In the genomic region with DNA sequence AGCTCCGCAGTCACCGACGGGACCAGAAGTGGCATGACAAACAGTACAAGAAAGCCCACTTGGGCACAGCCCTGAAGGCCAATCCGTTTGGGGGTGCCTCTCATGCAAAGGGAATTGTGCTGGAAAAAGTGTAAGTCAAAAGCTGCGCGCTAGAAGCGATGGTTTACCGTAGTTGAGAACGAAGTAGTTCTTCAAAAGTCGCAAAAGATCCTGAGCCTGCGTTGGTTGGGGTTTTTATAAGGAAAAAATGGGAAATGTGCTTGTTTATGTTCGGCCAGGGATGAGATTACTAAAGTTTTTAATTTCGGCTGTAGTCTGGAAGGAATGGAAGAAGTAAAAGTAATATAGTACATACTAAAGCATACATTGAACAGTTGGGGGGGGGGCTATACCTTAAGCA, we compare ENCODE assay signal across 10 mouse cellular contexts. TPM values are rescaled to one million over a fixed set of nuclear protein-coding genes. Genes with fewer than 3 reads are reported as not detected.
A peak's percentile ranks its signal among the peaks of the same experiment; 100 is the strongest.
DNase-seq lines count a peak whose midpoint lies in the region; ATAC-seq and TF ChIP-seq lines count a peak whose summit lies in the region.
"Not testable (repeated sequence)": the region's sequence is repeated elsewhere in the genome, so short reads cannot be mapped to it uniquely, and the experiment has no call there.
"Had no signal": no experiment of that assay in that cellular context is flagged by ENCODE, and none has a peak within 500 bp of the region (broad histone marks: within the 10 kb centered on the region; RNA-seq: fewer than 3 reads in every experiment).

No protein-coding gene starts in this region.

- H3K27ac ChIP-seq in embryonic facial prominence, embryonic 15.5 days (replicated peaks), result peak overlapping the region; percentile 88
- peak overlapping the region; percentile 80 for H3K27ac ChIP-seq in heart, embryonic 11.5 days (ENCODE audit: low read depth, low read length)
- H3K27ac ChIP-seq in hindbrain, postnatal 0 days, result 0 out of 2 replicates have a peak overlapping the region, but pooled peaks have one; percentile 83
- peak overlapping the region; percentile 47; the same call in 1 of the 2 replicates for H3K27ac ChIP-seq in limb, embryonic 11.5 days (replicated peaks; ENCODE audit: low read depth, low read length)
- peak overlapping the region; percentile 85 for H3K27ac ChIP-seq in lung, embryonic 14.5 days (ENCODE audit: low read depth)
- H3K27ac ChIP-seq in stomach, postnatal 0 days (replicated peaks), result peak overlapping the region; percentile 89

- H3ac ChIP-seq in myocyte (ENCODE audit: control insufficient read depth, insufficient read length), result peak overlapping the region; percentile 91

- not testable (repeated sequence) for ATAC-seq in embryonic facial prominence, embryonic 15.5 days (ENCODE audit: insufficient number of reproducible peaks, low FRiP score, low TSS enrichment, low read depth); heart, embryonic 11.5 days (replicated peaks; ENCODE audit: insufficient number of reproducible peaks, low FRiP score, low TSS enrichment); hindbrain, postnatal 0 days; limb, embryonic 11.5 days (ENCODE audit: insufficient number of reproducible peaks, low FRiP score, low TSS enrichment, low read depth); lung, embryonic 14.5 days (ENCODE audit: insufficient read depth); stomach, postnatal 0 days (ENCODE audit: low FRiP score, low TSS enrichment)

- H3K27me3 ChIP-seq in embryonic facial prominence, embryonic 15.5 days; heart, embryonic 11.5 days (ENCODE audit: control insufficient read depth, insufficient read depth, low read length); hindbrain, postnatal 0 days (ENCODE audit: insufficient read depth, low read length); limb, embryonic 11.5 days (ENCODE audit: control insufficient read depth, insufficient read depth, low read length); lung, embryonic 14.5 days (ENCODE audit: insufficient read depth, low read length); myocyte (ENCODE audit: control insufficient read depth, insufficient read depth, insufficient read length); stomach, postnatal 0 days (ENCODE audit: control insufficient read depth, insufficient read depth, low read length): not testable (repeated sequence)

- not testable (repeated sequence) for H3K4me1 ChIP-seq in embryonic facial prominence, embryonic 15.5 days; heart, embryonic 11.5 days (ENCODE audit: control insufficient read depth, insufficient read depth, low read length); hindbrain, postnatal 0 days (ENCODE audit: insufficient read depth, low read length); limb, embryonic 11.5 days (ENCODE audit: control insufficient read depth, insufficient read depth, low read length); lung, embryonic 14.5 days (ENCODE audit: insufficient read depth); stomach, postnatal 0 days (replicated peaks; ENCODE audit: control insufficient read depth, insufficient read depth)

- not testable (repeated sequence) for H3K9me3 ChIP-seq in embryonic facial prominence, embryonic 15.5 days (replicated peaks); heart, embryonic 11.5 days (replicated peaks; ENCODE audit: control insufficient read depth, low read length); hindbrain, postnatal 0 days (ENCODE audit: low read length); limb, embryonic 11.5 days (ENCODE audit: control insufficient read depth, low read length); lung, embryonic 14.5 days (ENCODE audit: low read depth, low read length); stomach, postnatal 0 days (ENCODE audit: control insufficient read depth, low read length)

- peaks cover 12% of the 10 kb centered on the region for H3K79me2 ChIP-seq in myocyte (ENCODE audit: control insufficient read depth, insufficient read depth)

- TF ChIP-seq CTCF in hindbrain, postnatal 0 days (IDR thresholded peaks at IDR 0.05; ENCODE audit: low read depth); lung, embryonic 14.5 days (IDR thresholded peaks at IDR 0.05; ENCODE audit: low read depth); stomach, postnatal 0 days (IDR thresholded peaks at IDR 0.05; ENCODE audit: low read depth): not testable (repeated sequence)

- not testable (repeated sequence) for TF ChIP-seq POLR2A in myocyte (IDR thresholded peaks at IDR 0.05; ENCODE audit: insufficient read length, low read depth)

- peaks cover 33% of the 10 kb centered on the region for H3K36me3 ChIP-seq in embryonic facial prominence, embryonic 15.5 days
- H3K36me3 ChIP-seq in heart, embryonic 11.5 days (ENCODE audit: control insufficient read depth, insufficient read depth, low read length), result peaks cover 12% of the 10 kb centered on the region
- peaks cover 18% of the 10 kb centered on the region for H3K36me3 ChIP-seq in hindbrain, postnatal 0 days (ENCODE audit: insufficient read depth, low read length)
- peaks cover 14% of the 10 kb centered on the region for H3K36me3 ChIP-seq in limb, embryonic 11.5 days (ENCODE audit: control insufficient read depth, insufficient read depth, low read length)
- peaks cover 35% of the 10 kb centered on the region for H3K36me3 ChIP-seq in lung, embryonic 14.5 days (ENCODE audit: insufficient read depth)
- H3K36me3 ChIP-seq in myocyte (ENCODE audit: control insufficient read depth, insufficient read depth), result peaks cover 13% of the 10 kb centered on the region
- H3K36me3 ChIP-seq in stomach, postnatal 0 days (ENCODE audit: control insufficient read depth, insufficient read depth, low read length), result not testable (repeated sequence)

- under 1% methylated on average over 13 of the region's 13 CpGs for WGBS in embryonic facial prominence, embryonic 15.5 days
- WGBS in heart, embryonic 11.5 days (ENCODE audit: insufficient replicate concordance), result 1% methylated on average over 13 of the region's 13 CpGs
- 1% methylated on average over 13 of the region's 13 CpGs for WGBS in hindbrain, postnatal 0 days
- under 1% methylated on average over 13 of the region's 13 CpGs for whole genome bisulfite sequencing in limb, embryonic 11.5 days
- WGBS in lung, embryonic 14.5 days, result 1% methylated on average over 13 of the region's 13 CpGs
- under 1% methylated on average over 13 of the region's 13 CpGs for WGBS in stomach, postnatal 0 days

- DNase-seq in R1 (ENCODE audit: low read depth, low spot score), result peak; percentile 39
- DNase-seq in hindbrain, postnatal 0 days (ENCODE audit: low spot score); limb, embryonic 11.5 days (ENCODE audit: low spot score); stomach, postnatal 0 days (ENCODE audit: low spot score): not testable (repeated sequence)
- peak; percentile 34 for DNase-seq in lung, embryonic 14.5 days

- H3K4me3 ChIP-seq in embryonic facial prominence, embryonic 15.5 days (replicated peaks), result peak overlapping the region; percentile 91
- peak overlapping the region; percentile 93 for H3K4me3 ChIP-seq in heart, embryonic 11.5 days (ENCODE audit: low read depth, low read length)
- H3K4me3 ChIP-seq in hindbrain, postnatal 0 days (ENCODE audit: low read length), result peak overlapping the region; percentile 86
- H3K4me3 ChIP-seq in limb, embryonic 11.5 days (ENCODE audit: low read depth, low read length), result peak overlapping the region; percentile 93
- H3K4me3 ChIP-seq in lung, embryonic 14.5 days (ENCODE audit: low read depth, low read length), result peak overlapping the region; percentile 90
- H3K4me3 ChIP-seq in myocyte, result peak overlapping the region; percentile 65
- H3K4me3 ChIP-seq in stomach, postnatal 0 days (ENCODE audit: low read depth, low read length), result peak overlapping the region; percentile 93

- peak overlapping the region; percentile 56 for H3K4me2 ChIP-seq in embryonic facial prominence, embryonic 15.5 days (replicated peaks)
- peak overlapping the region; percentile 72 for H3K4me2 ChIP-seq in heart, embryonic 11.5 days
- H3K4me2 ChIP-seq in hindbrain, postnatal 0 days (ENCODE audit: low read depth, low read length), result peak overlapping the region; percentile 68
- H3K4me2 ChIP-seq in limb, embryonic 11.5 days (ENCODE audit: low read depth, severe bottlenecking), result peak overlapping the region; percentile 69
- peak overlapping the region; percentile 73 for H3K4me2 ChIP-seq in lung, embryonic 14.5 days
- H3K4me2 ChIP-seq in myocyte (ENCODE audit: low read depth), result peak overlapping the region; percentile 84
- peak overlapping the region; percentile 66 for H3K4me2 ChIP-seq in stomach, postnatal 0 days (replicated peaks; ENCODE audit: low read depth)

- TF ChIP-seq EP300 in stomach, postnatal 0 days (optimal IDR thresholded peaks at IDR 0.05), result not testable (repeated sequence)

- peak overlapping the region; percentile 90 for H3K9ac ChIP-seq in embryonic facial prominence, embryonic 15.5 days
- peak overlapping the region; percentile 99 for H3K9ac ChIP-seq in heart, embryonic 11.5 days (ENCODE audit: low read depth, low read length)
- H3K9ac ChIP-seq in hindbrain, postnatal 0 days (replicated peaks; ENCODE audit: low read length), result peak overlapping the region; percentile 88
- H3K9ac ChIP-seq in limb, embryonic 11.5 days (ENCODE audit: low read length), result peak overlapping the region; percentile 98
- peak overlapping the region; percentile 99 for H3K9ac ChIP-seq in lung, embryonic 14.5 days
- H3K9ac ChIP-seq in stomach, postnatal 0 days (ENCODE audit: low read length), result peak overlapping the region; percentile 97

RNA-seq across cellular contexts. Expression of gene Rps23, which starts 0.9 kb away (rescaled TPM):
- polyA plus RNA-seq in embryonic facial prominence, embryonic 15.5 days (2015; fragmentation: Nextera tagmentation; extraction: Ambion mirVana), result 214 and 217 TPM in 2 replicates
- polyA plus RNA-seq in heart, embryonic 11.5 days (2014; fragmentation: Nextera tagmentation; extraction: Ambion mirVana), result 180 and 199 TPM in 2 replicates
- 133 and 170 TPM in 2 replicates for total RNA-seq in hindbrain, postnatal 0 days (2014; rRNA removed)
- polyA plus RNA-seq in hindbrain, postnatal 0 days (2015; fragmentation: Nextera tagmentation; extraction: Ambion mirVana), result 146 and 154 TPM in 2 replicates
- polyA plus RNA-seq in limb, embryonic 11.5 days (2014; fragmentation: Nextera tagmentation; extraction: Ambion mirVana), result 287 and 289 TPM in 2 replicates
- polyA plus RNA-seq in lung, embryonic 14.5 days (2014; fragmentation: Nextera tagmentation; extraction: Ambion mirVana), result 281 and 321 TPM in 2 replicates
- polyA plus RNA-seq in myocyte (2012; fragmentation: generic; extraction: Trizol), result 1,782 TPM
- 254 and 300 TPM in 2 replicates for polyA plus RNA-seq in stomach, postnatal 0 days (2015; fragmentation: Nextera tagmentation; extraction: Ambion mirVana)

RNA-seq across cellular contexts. Expression of gene Atp6ap1l, which starts 18.5 kb away (rescaled TPM):
- polyA plus RNA-seq in embryonic facial prominence, embryonic 15.5 days (2015; fragmentation: Nextera tagmentation; extraction: Ambion mirVana), result 0.55 and 0.64 TPM in 2 replicates
- 0.24 and 0.92 TPM in 2 replicates for polyA plus RNA-seq in heart, embryonic 11.5 days (2014; fragmentation: Nextera tagmentation; extraction: Ambion mirVana)
- total RNA-seq in hindbrain, postnatal 0 days (2014; rRNA removed), result 0.21 TPM in 1 of 2 replicates, not detected in the other
- 0.86 and 0.87 TPM in 2 replicates for polyA plus RNA-seq in hindbrain, postnatal 0 days (2015; fragmentation: Nextera tagmentation; extraction: Ambion mirVana)
- 0.28 TPM in 1 of 2 replicates, not detected in the other for polyA plus RNA-seq in limb, embryonic 11.5 days (2014; fragmentation: Nextera tagmentation; extraction: Ambion mirVana)
- polyA plus RNA-seq in lung, embryonic 14.5 days (2014; fragmentation: Nextera tagmentation; extraction: Ambion mirVana), result not detected in 2 replicates
- not detected for polyA plus RNA-seq in myocyte (2012; fragmentation: generic; extraction: Trizol)
- 0.11 TPM in 1 of 2 replicates, not detected in the other for polyA plus RNA-seq in stomach, postnatal 0 days (2015; fragmentation: Nextera tagmentation; extraction: Ambion mirVana)
- total RNA-seq: gastrocnemius, adult 8-10 months; megakaryocyte progenitor cell, adult 5-6 weeks had no signal
